Mouse (Mus musculus) bone marrow, adult 2 months (tissue): ENCODE results near the gene Snx27.

Source experiments
- CTCF ChIP-seq: fragments of 200-500 bp; IDR thresholded peaks from 2 replicates; pipeline ENCODE4 v1.5.1; 2011; ENCODE audit warnings: low read length, control low read depth; ENCODE audit not compliant: control insufficient read depth, insufficient read depth
- POLR2A ChIP-seq: fragments of 200-500 bp; IDR thresholded peaks from 2 replicates; pipeline ENCODE4 v1.6.1; 2011; ENCODE audit warnings: low read depth, mild to moderate bottlenecking, control low read depth, low read length, borderline replicate concordance; ENCODE audit not compliant: control insufficient read depth

DNA sequence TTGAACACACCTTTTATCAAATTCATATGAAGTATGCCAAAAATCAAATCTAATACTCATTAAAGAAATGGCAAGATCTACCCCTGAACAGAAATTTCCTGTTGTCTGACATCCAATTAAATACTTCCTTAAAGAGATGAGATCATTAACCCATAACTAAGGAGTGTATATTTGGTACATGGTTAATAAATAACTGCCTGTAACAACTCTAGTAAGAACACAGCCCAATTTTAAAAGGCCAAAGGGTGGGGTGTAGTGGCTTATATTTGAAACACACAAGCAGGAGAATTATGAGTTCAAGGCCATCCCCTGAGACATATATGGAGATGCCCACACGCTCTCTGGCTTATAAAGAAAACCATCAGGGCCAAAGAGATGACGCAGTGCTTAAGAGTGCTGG, 133.1 kb downstream of the Snx27 start:
- no peak for TF ChIP-seq CTCF
- TF ChIP-seq POLR2A, result no peak
